Mouse (Mus musculus): ENCODE measurements around the gene Gnat1. TPM values are rescaled to one million over a fixed set of nuclear protein-coding genes. Genes with fewer than 3 reads are reported as not detected.

The Gnat1 gene
- polyA plus RNA-seq, 1 experiment: not detected

GRCm38 (mm10) chr9:107667219-107667618, 12.3 kb downstream of the Gnat1 start:
- no peaks in the 10 kb centered on the region for H3K36me3 ChIP-seq (ENCODE audit: control insufficient read depth, insufficient read depth, low read length)
- peaks cover 15% of the 10 kb centered on the region for H3K27me3 ChIP-seq (ENCODE audit: control insufficient read depth, insufficient read depth, low read length)
- 2% methylated on average over 24 of the region's 24 CpGs for WGBS
- no peaks in the 10 kb centered on the region; the same call in 1 of the 2 replicates for H3K4me1 ChIP-seq (ENCODE audit: control insufficient read depth, insufficient read depth, insufficient read length)
- no peak for DNase-seq (ENCODE audit: low read depth in 1 of 2, low spot score in 2 of 2)
- H3K27ac ChIP-seq (ENCODE audit: insufficient read depth, low read length): no peak overlapping the region
- H3K4me3 ChIP-seq (ENCODE audit: extremely low read depth, insufficient read depth, insufficient read length): no peak overlapping the region
- TF ChIP-seq POLR2A (IDR thresholded peaks at IDR 0.05; ENCODE audit: low read depth, low read length) (no peak), CTCF (IDR thresholded peaks at IDR 0.05; ENCODE audit: extremely low read depth, insufficient read depth, insufficient read length, insufficient replicate concordance) (no peak)

GRCm38 (mm10) chr9:107666751-107667205, 12.7 kb downstream of the Gnat1 start:
- no peak for DNase-seq (ENCODE audit: low read depth in 1 of 2, low spot score in 2 of 2)
- Histone ChIP-seq H3K4me3 (ENCODE audit: extremely low read depth, insufficient read depth, insufficient read length) (no peak overlapping the region), H3K27ac (ENCODE audit: insufficient read depth, low read length) (no peak overlapping the region), H3K4me1 (ENCODE audit: control insufficient read depth, insufficient read depth, insufficient read length) (no peaks in the 10 kb centered on the region; the same call in 1 of the 2 replicates), H3K27me3 (ENCODE audit: control insufficient read depth, insufficient read depth, low read length) (peaks cover 15% of the 10 kb centered on the region), H3K36me3 (ENCODE audit: control insufficient read depth, insufficient read depth, low read length) (no peaks in the 10 kb centered on the region)
- TF ChIP-seq CTCF (IDR thresholded peaks at IDR 0.05; ENCODE audit: extremely low read depth, insufficient read depth, insufficient read length, insufficient replicate concordance): no peak
- no peak for TF ChIP-seq POLR2A (IDR thresholded peaks at IDR 0.05; ENCODE audit: low read depth, low read length)
- WGBS: 3% methylated on average over 30 of the region's 30 CpGs

- no peak for DNase-seq (ENCODE audit: low read depth in 1 of 2, low spot score in 2 of 2)
- no peaks in the 10 kb centered on the region for H3K36me3 ChIP-seq (ENCODE audit: control insufficient read depth, insufficient read depth, low read length)
Observed at GRCm38 (mm10) chr9:107665308-107665707, 14.2 kb downstream of the Gnat1 start.

GRCm38 (mm10) chr9:107663525-107663924, 16.0 kb downstream of the Gnat1 start:
- H3K36me3 ChIP-seq (ENCODE audit: control insufficient read depth, insufficient read depth, low read length): no peaks in the 10 kb centered on the region
- peaks cover 15% of the 10 kb centered on the region for H3K27me3 ChIP-seq (ENCODE audit: control insufficient read depth, insufficient read depth, low read length)
- WGBS: 90% methylated on average over 9 of the region's 9 CpGs
- no peak overlapping the region for H3K27ac ChIP-seq (ENCODE audit: insufficient read depth, low read length)
- H3K4me3 ChIP-seq (ENCODE audit: extremely low read depth, insufficient read depth, insufficient read length): no peak overlapping the region
- no peaks in the 10 kb centered on the region; the same call in 1 of the 2 replicates for H3K4me1 ChIP-seq (ENCODE audit: control insufficient read depth, insufficient read depth, insufficient read length)
- DNase-seq (ENCODE audit: low read depth in 1 of 2, low spot score in 2 of 2): no peak
- no peak for TF ChIP-seq CTCF (IDR thresholded peaks at IDR 0.05; ENCODE audit: extremely low read depth, insufficient read depth, insufficient read length, insufficient replicate concordance)

More at GRCm38 (mm10) chr9:107665308-107665707, 14.2 kb downstream of the Gnat1 start:
- Histone ChIP-seq H3K27ac (ENCODE audit: insufficient read depth, low read length) (no peak overlapping the region), H3K4me1 (ENCODE audit: control insufficient read depth, insufficient read depth, insufficient read length) (no peaks in the 10 kb centered on the region; the same call in 1 of the 2 replicates), H3K27me3 (ENCODE audit: control insufficient read depth, insufficient read depth, low read length) (peaks cover 15% of the 10 kb centered on the region), H3K4me3 (ENCODE audit: extremely low read depth, insufficient read depth, insufficient read length) (no peak overlapping the region)
- no peak for TF ChIP-seq CTCF (IDR thresholded peaks at IDR 0.05; ENCODE audit: extremely low read depth, insufficient read depth, insufficient read length, insufficient replicate concordance)
- TF ChIP-seq POLR2A (IDR thresholded peaks at IDR 0.05; ENCODE audit: low read depth, low read length): no peak
- WGBS: 70% methylated on average over 7 of the region's 7 CpGs

- DNase-seq (ENCODE audit: low read depth in 1 of 2, low spot score in 2 of 2): no peak
- H3K4me1 ChIP-seq (ENCODE audit: control insufficient read depth, insufficient read depth, insufficient read length): no peaks in the 10 kb centered on the region; the same call in 1 of the 2 replicates
- H3K4me3 ChIP-seq (ENCODE audit: extremely low read depth, insufficient read depth, insufficient read length): no peak overlapping the region
- WGBS: 86% methylated on average over 8 of the region's 8 CpGs
- TF ChIP-seq CTCF (IDR thresholded peaks at IDR 0.05; ENCODE audit: extremely low read depth, insufficient read depth, insufficient read length, insufficient replicate concordance): no peak
- no peak for TF ChIP-seq POLR2A (IDR thresholded peaks at IDR 0.05; ENCODE audit: low read depth, low read length)
- H3K27ac ChIP-seq (ENCODE audit: insufficient read depth, low read length): no peak overlapping the region
- H3K27me3 ChIP-seq (ENCODE audit: control insufficient read depth, insufficient read depth, low read length): peaks cover 14% of the 10 kb centered on the region
- no peaks in the 10 kb centered on the region for H3K36me3 ChIP-seq (ENCODE audit: control insufficient read depth, insufficient read depth, low read length)
Observed at GRCm38 (mm10) chr9:107662342-107662741, 17.2 kb downstream of the Gnat1 start.

GRCm38 (mm10) chr9:107660777-107661176, 18.7 kb downstream of the Gnat1 start:
- TF ChIP-seq CTCF (IDR thresholded peaks at IDR 0.05; ENCODE audit: extremely low read depth, insufficient read depth, insufficient read length, insufficient replicate concordance) (no peak), POLR2A (IDR thresholded peaks at IDR 0.05; ENCODE audit: low read depth, low read length) (no peak)
- Histone ChIP-seq H3K4me3 (ENCODE audit: extremely low read depth, insufficient read depth, insufficient read length) (no peak overlapping the region), H3K4me1 (ENCODE audit: control insufficient read depth, insufficient read depth, insufficient read length) (no peaks in the 10 kb centered on the region), H3K27ac (ENCODE audit: insufficient read depth, low read length) (no peak overlapping the region), H3K36me3 (ENCODE audit: control insufficient read depth, insufficient read depth, low read length) (no peaks in the 10 kb centered on the region), H3K27me3 (ENCODE audit: control insufficient read depth, insufficient read depth, low read length) (0 out of 2 replicates have a peak, but pooled peaks cover 3% of the 10 kb centered on the region)
- 81% methylated on average over 3 of the region's 3 CpGs for WGBS
- no peak for DNase-seq (ENCODE audit: low read depth in 1 of 2, low spot score in 2 of 2)

GRCm38 (mm10) chr9:107659961-107660360, 19.6 kb downstream of the Gnat1 start:
- DNase-seq (ENCODE audit: low read depth in 1 of 2, low spot score in 2 of 2): no peak
- no peaks in the 10 kb centered on the region for H3K27me3 ChIP-seq (ENCODE audit: control insufficient read depth, insufficient read depth, low read length)
- H3K4me1 ChIP-seq (ENCODE audit: control insufficient read depth, insufficient read depth, insufficient read length): no peaks in the 10 kb centered on the region
- 92% methylated on average over 3 of the region's 3 CpGs for WGBS
- TF ChIP-seq POLR2A (IDR thresholded peaks at IDR 0.05; ENCODE audit: low read depth, low read length) (no peak), CTCF (IDR thresholded peaks at IDR 0.05; ENCODE audit: extremely low read depth, insufficient read depth, insufficient read length, insufficient replicate concordance) (no peak)
- H3K4me3 ChIP-seq (ENCODE audit: extremely low read depth, insufficient read depth, insufficient read length): no peak overlapping the region
- no peak overlapping the region for H3K27ac ChIP-seq (ENCODE audit: insufficient read depth, low read length)
- H3K36me3 ChIP-seq (ENCODE audit: control insufficient read depth, insufficient read depth, low read length): no peaks in the 10 kb centered on the region

Measured in spleen, adult 2 months (tissue).